Mouse (Mus musculus) frontal cortex, adult 2 months (tissue): ENCODE data around the gene Zfp512. TPM values are rescaled to one million over a fixed set of nuclear protein-coding genes. Genes with fewer than 3 reads are reported as not detected.
"Not testable (repeated sequence)": the region's sequence is repeated elsewhere in the genome, so short reads cannot be mapped to it uniquely, and the experiment has no call there.

ENCODE experiments used
- DNase-seq, 2 experiments: peaks; one replicate each; pipeline ENCODE4 v3.0.0; 2022; ENCODE audit warnings: low spot score in 1 of 2; ENCODE audit errors: extremely low spot score in 1 of 2
- polyA plus RNA-seq: library from polyadenylated mRNA; depleted of rRNA; stranded (reverse); fragments of >200 nt; gene quantifications from 2 replicates; pipeline ENCODE4 v1.2.3, GENCODE M21; 2012; rRNA removed

Gene Zfp512
- 46.1 and 51.9 TPM in 2 replicates for polyA plus RNA-seq

DNA sequence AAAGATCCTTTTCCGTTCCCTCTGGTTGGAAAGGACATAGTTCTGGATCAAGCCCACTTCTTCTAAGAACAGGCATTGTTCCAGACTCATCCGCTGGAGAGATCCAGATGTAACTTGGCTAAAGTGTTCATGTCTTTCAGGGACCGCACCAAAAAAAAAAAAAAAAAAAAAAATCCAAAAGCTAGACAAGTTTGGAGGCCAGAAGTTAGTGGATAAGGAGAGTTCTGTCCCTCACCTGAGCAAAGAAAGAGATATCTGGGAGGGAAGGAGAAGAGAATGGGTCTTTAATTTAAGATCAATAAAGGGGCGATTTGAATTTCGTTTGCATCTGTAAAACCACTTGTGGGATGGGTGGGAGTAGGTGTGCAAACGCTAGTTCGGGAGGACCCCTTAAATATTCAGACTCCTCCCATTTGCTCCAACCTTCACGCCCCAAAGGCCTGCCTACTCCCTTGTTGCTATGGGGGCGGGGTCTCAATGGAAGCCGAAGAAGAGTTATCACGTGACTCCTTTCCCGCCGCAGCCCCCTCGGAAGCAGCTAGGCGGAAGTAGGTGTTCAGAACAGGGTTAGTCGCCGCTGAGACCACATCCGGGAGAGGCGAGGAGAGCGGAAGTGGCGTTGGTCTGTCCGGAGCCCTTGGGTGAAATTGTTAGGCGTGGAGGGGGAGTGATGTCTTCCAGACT is at the start of gene Zfp512:
TSS of gene Zfp512 (plus strand) at position 554 of the 684 bp plus-strand sequence.
- peak; percentile 94 for DNase-seq

DNA sequence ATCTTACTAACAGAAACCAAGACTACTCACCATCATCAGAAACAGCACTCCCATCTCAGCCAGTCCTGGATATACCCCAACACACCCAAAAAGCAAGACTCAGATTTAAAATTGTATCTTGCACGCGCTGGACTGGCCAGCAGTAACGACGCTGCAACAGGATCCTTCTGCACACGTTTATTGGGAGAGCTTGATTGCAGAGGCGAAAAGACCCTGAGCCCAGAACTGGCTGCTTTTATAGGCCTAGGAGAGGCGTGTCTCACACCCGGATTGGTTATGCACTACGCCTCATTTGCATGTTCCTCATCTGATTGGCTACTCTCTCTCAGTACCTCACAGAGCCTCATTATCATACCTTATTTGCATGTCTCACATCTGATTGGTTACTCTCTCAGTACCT is 17.5 kb upstream of the Zfp512 start:
- not testable (repeated sequence) for DNase-seq

- no peak for DNase-seq
Measured at GRCm38 (mm10) chr5:31451336-31451735, 895 bp upstream of the Zfp512 start.

GRCm38 (mm10) chr5:31452562-31452878 is 289 bp downstream of the Zfp512 start:
- DNase-seq: no peak

- no peak for DNase-seq
Measured at GRCm38 (mm10) chr5:31452886-31453410, 717 bp downstream of the Zfp512 start.

DNA sequence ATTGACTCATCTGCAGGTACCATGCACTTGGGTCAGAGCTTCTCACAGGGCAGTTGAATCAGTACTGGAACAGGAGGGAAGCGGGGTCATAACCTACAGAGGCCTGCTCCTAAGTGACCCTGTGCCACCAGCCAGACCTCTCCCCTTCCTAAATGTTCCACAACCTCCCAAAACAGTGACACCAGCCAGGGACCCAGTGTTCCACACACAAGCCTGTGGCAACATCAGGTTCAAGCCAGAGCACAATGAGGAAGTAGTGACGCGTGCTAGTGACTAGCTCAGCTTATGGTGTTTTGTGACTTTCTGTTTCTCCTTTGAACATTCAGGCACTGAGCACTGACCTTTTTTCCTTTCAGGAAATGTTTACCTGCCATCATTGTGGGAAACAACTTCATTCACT is 15.6 kb downstream of the Zfp512 start:
- no peak for DNase-seq

- no peak for DNase-seq
Measured at GRCm38 (mm10) chr5:31469711-31470110, 17.5 kb downstream of the Zfp512 start.

- DNase-seq: peak in 1 of 2 experiments; percentile 71
Measured at GRCm38 (mm10) chr5:31470334-31470733, 18.1 kb downstream of the Zfp512 start.

DNA sequence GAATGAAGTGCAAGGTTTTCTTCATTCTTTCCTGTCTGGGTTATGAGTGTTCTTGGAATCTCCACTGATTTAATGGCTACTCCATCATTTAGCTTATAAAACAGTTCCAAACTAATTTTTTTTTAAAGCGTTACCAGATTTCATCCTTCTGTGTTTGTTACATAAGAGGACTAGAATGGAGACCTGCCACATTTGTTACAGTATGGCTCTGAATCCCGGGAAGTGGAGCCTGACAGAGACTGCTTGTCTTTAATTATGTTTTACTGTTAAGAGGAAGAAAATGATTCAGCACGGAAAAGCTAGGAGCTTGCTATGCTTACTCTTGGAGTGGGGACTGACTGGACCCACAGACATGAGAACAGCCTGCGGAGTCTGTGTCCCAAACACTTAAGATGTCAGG is 28.3 kb downstream of the Zfp512 start:
- no peak for DNase-seq

GRCm38 (mm10) chr5:31485440-31485839 is 33.2 kb downstream of the Zfp512 start, which contains the start of gene 4930548H24Rik:
4930548H24Rik (plus strand) TSS chr5:31485740.
- DNase-seq: no peak

GRCm38 (mm10) chr5:31487889-31488288 is 35.7 kb downstream of the Zfp512 start:
- no peak for DNase-seq

DNA sequence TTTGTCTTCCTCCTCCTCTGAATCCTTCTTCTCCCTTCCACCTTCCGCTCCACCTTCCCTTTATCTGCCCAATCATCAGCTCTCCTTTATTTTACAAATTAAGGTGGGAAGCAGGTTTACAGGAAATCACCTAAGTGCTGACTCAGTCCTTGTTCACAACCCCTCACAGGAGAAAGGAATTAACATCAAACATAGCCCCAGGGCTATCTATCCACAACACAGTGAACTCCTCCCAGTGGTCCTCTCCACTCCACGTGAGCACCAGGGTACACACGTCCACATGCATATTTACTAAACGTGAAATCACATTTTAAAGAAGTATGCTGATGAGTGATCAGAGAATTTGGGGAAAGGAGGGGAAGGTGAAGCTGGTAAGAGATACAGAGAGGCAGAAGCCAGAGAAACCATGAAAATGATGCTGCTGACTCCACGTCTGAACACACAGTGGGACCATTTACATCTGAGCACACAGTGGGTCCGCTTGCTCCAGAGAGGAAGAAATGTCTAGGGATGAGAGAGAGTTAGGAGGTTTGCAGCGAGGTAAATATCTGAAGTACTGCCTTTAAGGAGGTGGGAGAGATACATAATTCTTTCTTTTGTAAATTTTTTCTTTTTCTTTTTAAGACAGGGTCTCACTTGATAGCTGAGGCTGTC is 37.0 kb downstream of the Zfp512 start:
- no peak for DNase-seq

DNA sequence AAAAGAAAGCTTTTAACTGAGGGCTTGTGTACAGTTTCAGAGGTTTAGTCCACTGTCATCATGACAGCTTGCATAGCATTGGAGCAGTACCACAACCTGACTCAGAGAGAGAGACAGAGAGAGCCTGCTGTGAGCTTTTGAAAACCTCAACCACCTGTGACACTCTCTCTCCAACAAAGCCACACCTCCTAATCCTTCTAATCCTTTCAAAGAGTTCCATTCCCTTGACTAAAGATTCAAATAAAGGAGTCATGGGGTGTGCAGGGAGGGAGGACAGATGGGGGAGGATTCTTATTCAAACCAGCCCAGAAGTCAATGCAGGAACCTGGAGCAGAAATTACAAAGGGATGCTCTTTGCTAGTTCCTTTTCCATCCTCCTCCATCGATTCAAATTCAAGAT is 39.8 kb downstream of the Zfp512 start:
- DNase-seq: no peak

- DNase-seq: peak; percentile 90 to 96
Measured at GRCm38 (mm10) chr5:31494513-31495297, 42.5 kb downstream of the Zfp512 start, which contains the start of gene Gpn1. Gpn1 (plus strand) TSS chr5:31494741.

GRCm38 (mm10) chr5:31504843-31505242 is 52.6 kb downstream of the Zfp512 start:
- no peak for DNase-seq

DNA sequence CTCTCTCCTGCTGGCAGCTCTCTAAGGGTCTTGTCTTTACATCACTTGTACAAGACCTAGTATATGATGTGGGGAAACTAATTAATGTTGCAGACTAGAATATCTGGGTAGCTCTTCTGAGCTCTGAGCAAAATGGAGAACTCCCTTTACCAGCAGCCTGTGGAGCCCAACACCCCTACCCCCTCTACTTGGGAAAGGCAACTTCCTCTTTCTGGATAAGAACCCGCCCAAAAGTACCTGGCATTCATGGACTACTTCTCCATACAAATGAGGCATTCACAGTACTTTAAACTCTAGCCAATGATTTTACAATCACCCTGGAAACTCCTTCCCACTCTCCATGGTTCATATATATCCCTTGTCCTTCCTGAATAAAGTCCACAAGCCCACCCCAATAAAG is 60.2 kb downstream of the Zfp512 start:
- DNase-seq: no peak

DNA sequence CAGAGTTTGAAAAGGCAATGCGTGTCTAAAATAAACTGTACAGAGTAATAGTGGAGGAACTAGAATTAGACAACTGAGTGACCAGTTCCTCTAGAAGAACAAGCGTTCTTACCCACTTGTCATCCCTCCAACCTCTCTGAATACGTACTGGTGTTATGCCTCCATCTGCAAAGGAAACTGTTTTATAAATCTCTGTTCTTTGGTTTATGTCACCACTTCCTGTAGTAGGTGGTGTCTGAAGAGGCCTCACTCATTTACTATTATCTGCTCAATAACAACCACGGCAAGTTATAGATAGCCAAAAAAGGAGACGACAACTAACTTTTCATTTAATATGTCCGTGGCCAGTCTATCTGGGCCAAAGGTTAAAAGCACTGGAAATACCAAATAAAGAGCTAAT is 68.3 kb downstream of the Zfp512 start:
- no peak for DNase-seq

GRCm38 (mm10) chr5:31526354-31527116 is 74.3 kb downstream of the Zfp512 start, which contains the start of gene Slc4a1ap:
Slc4a1ap (plus strand) TSS chr5:31526995.
- DNase-seq: peak; percentile 43 to 81

GRCm38 (mm10) chr5:31527117-31527680 is 75.0 kb downstream of the Zfp512 start:
- peak in 1 of 2 experiments; percentile 4 for DNase-seq

DNA sequence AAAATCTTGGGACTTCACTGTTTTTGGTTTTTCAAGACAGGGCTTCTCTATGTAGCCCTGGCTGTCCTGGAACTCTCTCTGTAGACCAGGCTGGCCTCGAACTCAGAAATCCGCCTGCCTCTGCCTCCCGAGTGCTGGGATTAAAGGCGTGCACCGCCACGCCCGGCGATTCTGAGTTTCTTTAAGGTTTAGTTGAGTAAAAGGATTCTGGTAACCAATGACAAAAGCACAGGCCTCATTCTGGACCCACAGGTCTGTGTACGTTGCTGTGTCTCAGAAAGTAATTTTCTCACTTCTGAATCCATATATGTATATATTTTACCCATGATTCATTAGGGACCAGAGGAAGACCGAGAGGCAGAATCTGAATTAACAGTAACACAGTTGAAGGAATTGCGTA is 75.5 kb downstream of the Zfp512 start, which contains the start of gene Supt7l:
TSS of gene Supt7l (minus strand) at position 101 of the 400 bp plus-strand sequence.
- not testable (repeated sequence) for DNase-seq
